Mouse (Mus musculus): ENCODE measurements around the gene Satb2. TPM values are rescaled to one million over a fixed set of nuclear protein-coding genes. Genes with fewer than 3 reads are reported as not detected.

Gene Satb2
- polyA plus RNA-seq, 1 experiment from 2014 or later: 1.1 TPM

GRCm38 (mm10) chr1:56951980-56952379 lies 26.5 kb downstream of the Satb2 start:
- WGBS: 79% methylated on average over 4 of the region's 4 CpGs
- Histone ChIP-seq H3K9me3 (replicated peaks) (no peaks in the 10 kb centered on the region), H3K36me3 (0 out of 2 replicates have a peak, but pooled peaks cover 5% of the 10 kb centered on the region), H3K4me3 (no peak overlapping the region), H3K27me3 (ENCODE audit: low read depth, poor library complexity, severe bottlenecking) (no peaks in the 10 kb centered on the region), H3K27ac (replicated peaks) (no peak overlapping the region), H3K4me1 (peaks cover 3% of the 10 kb centered on the region; the same call in 1 of the 2 replicates)
- DNase-seq (ENCODE audit: low spot score): no peak

GRCm38 (mm10) chr1:56951525-56951924 lies 26.9 kb downstream of the Satb2 start:
- no peaks in the 10 kb centered on the region for H3K27me3 ChIP-seq (ENCODE audit: low read depth, poor library complexity, severe bottlenecking)
- H3K9me3 ChIP-seq (replicated peaks): no peaks in the 10 kb centered on the region
- peaks cover 3% of the 10 kb centered on the region; the same call in 1 of the 2 replicates for H3K4me1 ChIP-seq
- no peak overlapping the region for H3K4me3 ChIP-seq
- no peak overlapping the region for H3K27ac ChIP-seq (replicated peaks)
- H3K36me3 ChIP-seq: 0 out of 2 replicates have a peak, but pooled peaks cover 6% of the 10 kb centered on the region
- DNase-seq (ENCODE audit: low spot score): no peak
- 80% methylated on average over 6 of the region's 6 CpGs for WGBS

- WGBS: 91% methylated on average over 4 of the region's 4 CpGs
- Histone ChIP-seq H3K27ac (replicated peaks) (no peak overlapping the region), H3K9me3 (replicated peaks) (no peaks in the 10 kb centered on the region), H3K4me3 (no peak overlapping the region), H3K36me3 (0 out of 2 replicates have a peak, but pooled peaks cover 1% of the 10 kb centered on the region), H3K4me1 (0 out of 2 replicates have a peak, but pooled peaks cover 4% of the 10 kb centered on the region), H3K27me3 (ENCODE audit: low read depth, poor library complexity, severe bottlenecking) (no peaks in the 10 kb centered on the region)
- DNase-seq (ENCODE audit: low spot score): no peak
These were observed 39.0 kb downstream of the Satb2 start for GRCm38 (mm10) chr1:56939432-56939831.

GRCm38 (mm10) chr1:56938432-56938831 lies 40.0 kb downstream of the Satb2 start:
- WGBS: 78% methylated on average over 3 of the region's 3 CpGs
- DNase-seq (ENCODE audit: low spot score): no peak

GRCm38 (mm10) chr1:56936554-56936953 lies 41.9 kb downstream of the Satb2 start:
- Histone ChIP-seq H3K4me1 (0 out of 2 replicates have a peak, but pooled peaks cover 4% of the 10 kb centered on the region), H3K36me3 (no peaks in the 10 kb centered on the region), H3K9me3 (replicated peaks) (no peaks in the 10 kb centered on the region), H3K27ac (replicated peaks) (no peak overlapping the region), H3K27me3 (ENCODE audit: low read depth, poor library complexity, severe bottlenecking) (no peaks in the 10 kb centered on the region), H3K4me3 (no peak overlapping the region)
- 73% methylated on average over 3 of the region's 3 CpGs for WGBS
- DNase-seq (ENCODE audit: low spot score): no peak

More at GRCm38 (mm10) chr1:56938432-56938831, 40.0 kb downstream of the Satb2 start:
- H3K4me1 ChIP-seq: 0 out of 2 replicates have a peak, but pooled peaks cover 4% of the 10 kb centered on the region
- H3K27ac ChIP-seq (replicated peaks): no peak overlapping the region
- H3K9me3 ChIP-seq (replicated peaks): no peaks in the 10 kb centered on the region
- H3K27me3 ChIP-seq (ENCODE audit: low read depth, poor library complexity, severe bottlenecking): no peaks in the 10 kb centered on the region
- no peaks in the 10 kb centered on the region for H3K36me3 ChIP-seq
- H3K4me3 ChIP-seq: no peak overlapping the region

GRCm38 (mm10) chr1:56933821-56934220 lies 44.6 kb downstream of the Satb2 start:
- H3K4me1 ChIP-seq: 0 out of 2 replicates have a peak, but pooled peaks cover 4% of the 10 kb centered on the region
- H3K9me3 ChIP-seq (replicated peaks): no peaks in the 10 kb centered on the region
- no peak for DNase-seq (ENCODE audit: low spot score)
- H3K36me3 ChIP-seq: no peaks in the 10 kb centered on the region
- H3K27me3 ChIP-seq (ENCODE audit: low read depth, poor library complexity, severe bottlenecking): no peaks in the 10 kb centered on the region
- H3K27ac ChIP-seq (replicated peaks): no peak overlapping the region
- 89% methylated on average over 9 of the region's 9 CpGs for WGBS
- H3K4me3 ChIP-seq: no peak overlapping the region

- Histone ChIP-seq H3K27me3 (ENCODE audit: low read depth, poor library complexity, severe bottlenecking) (no peaks in the 10 kb centered on the region), H3K27ac (replicated peaks) (no peak overlapping the region), H3K9me3 (replicated peaks) (no peaks in the 10 kb centered on the region), H3K4me3 (no peak overlapping the region), H3K36me3 (no peaks in the 10 kb centered on the region), H3K4me1 (no peaks in the 10 kb centered on the region)
- WGBS: 70% methylated on average over 4 of the region's 4 CpGs
- DNase-seq (ENCODE audit: low spot score): no peak
These were observed 48.4 kb downstream of the Satb2 start for GRCm38 (mm10) chr1:56930096-56930495.

GRCm38 (mm10) chr1:56928731-56929130 lies 49.7 kb downstream of the Satb2 start:
- Histone ChIP-seq H3K27me3 (ENCODE audit: low read depth, poor library complexity, severe bottlenecking) (no peaks in the 10 kb centered on the region), H3K4me3 (no peak overlapping the region), H3K4me1 (no peaks in the 10 kb centered on the region), H3K27ac (replicated peaks) (no peak overlapping the region), H3K36me3 (no peaks in the 10 kb centered on the region), H3K9me3 (replicated peaks) (no peaks in the 10 kb centered on the region)
- WGBS: 88% methylated on average over 9 of the region's 9 CpGs
- no peak for DNase-seq (ENCODE audit: low spot score)

- H3K27me3 ChIP-seq (ENCODE audit: low read depth, poor library complexity, severe bottlenecking): no peaks in the 10 kb centered on the region
- H3K4me3 ChIP-seq: no peak overlapping the region
- no peak for DNase-seq (ENCODE audit: low spot score)
- no peaks in the 10 kb centered on the region for H3K36me3 ChIP-seq
- H3K4me1 ChIP-seq: no peaks in the 10 kb centered on the region
- H3K9me3 ChIP-seq (replicated peaks): no peaks in the 10 kb centered on the region
- H3K27ac ChIP-seq (replicated peaks): no peak overlapping the region
- 90% methylated on average over 8 of the region's 8 CpGs for WGBS
These were observed 58.0 kb downstream of the Satb2 start for GRCm38 (mm10) chr1:56920472-56920871.

- no peaks in the 10 kb centered on the region for H3K27me3 ChIP-seq (ENCODE audit: low read depth, poor library complexity, severe bottlenecking)
- H3K4me1 ChIP-seq: no peaks in the 10 kb centered on the region
- no peak overlapping the region for H3K4me3 ChIP-seq
- H3K36me3 ChIP-seq: no peaks in the 10 kb centered on the region
- H3K9me3 ChIP-seq (replicated peaks): no peaks in the 10 kb centered on the region
- 88% methylated on average over 6 of the region's 6 CpGs for whole genome bisulfite sequencing
- no peak overlapping the region for H3K27ac ChIP-seq (replicated peaks)
- no peak for DNase-seq (ENCODE audit: low spot score)
These were observed 64.2 kb downstream of the Satb2 start for GRCm38 (mm10) chr1:56914279-56914678.

- Histone ChIP-seq H3K9me3 (replicated peaks) (no peaks in the 10 kb centered on the region), H3K27ac (replicated peaks) (no peak overlapping the region), H3K4me1 (peaks cover 7% of the 10 kb centered on the region), H3K4me3 (no peak overlapping the region), H3K36me3 (peaks cover 3% of the 10 kb centered on the region; the same call in 1 of the 2 replicates), H3K27me3 (ENCODE audit: low read depth, poor library complexity, severe bottlenecking) (no peaks in the 10 kb centered on the region)
- WGBS: 84% methylated on average over 3 of the region's 3 CpGs
- DNase-seq (ENCODE audit: low spot score): no peak
These were observed 77.7 kb downstream of the Satb2 start for GRCm38 (mm10) chr1:56900706-56901287.

- no peak for DNase-seq (ENCODE audit: low spot score)
- Histone ChIP-seq H3K27me3 (ENCODE audit: low read depth, poor library complexity, severe bottlenecking) (no peaks in the 10 kb centered on the region), H3K36me3 (peaks cover 3% of the 10 kb centered on the region; the same call in 1 of the 2 replicates), H3K27ac (replicated peaks) (no peak overlapping the region), H3K4me3 (no peak overlapping the region), H3K9me3 (replicated peaks) (no peaks in the 10 kb centered on the region), H3K4me1 (peaks cover 7% of the 10 kb centered on the region)
- 93% methylated on average over 9 of the region's 9 CpGs for WGBS
These were observed 78.3 kb downstream of the Satb2 start for GRCm38 (mm10) chr1:56900187-56900586.

GRCm38 (mm10) chr1:56898606-56899396 lies 79.6 kb downstream of the Satb2 start:
- no peaks in the 10 kb centered on the region for H3K9me3 ChIP-seq (replicated peaks)
- H3K4me1 ChIP-seq: peaks cover 7% of the 10 kb centered on the region
- H3K27me3 ChIP-seq (ENCODE audit: low read depth, poor library complexity, severe bottlenecking): no peaks in the 10 kb centered on the region
- peaks cover 3% of the 10 kb centered on the region; the same call in 1 of the 2 replicates for H3K36me3 ChIP-seq
- no peak for DNase-seq (ENCODE audit: low spot score)
- H3K4me3 ChIP-seq: no peak overlapping the region
- H3K27ac ChIP-seq (replicated peaks): no peak overlapping the region
- 69% methylated on average over 13 of the region's 13 CpGs for WGBS

All from midbrain, embryonic 10.5 days (tissue).